Mouse (Mus musculus) CD4-positive naive resting alpha-beta T cell, adult 57 days (primary cell): Measurements from ENCODE around the gene Pnmal2. TPM values are rescaled to one million over a fixed set of nuclear protein-coding genes. Genes with fewer than 3 reads are reported as not detected.

Experiments used
- total RNA-seq: library from RNA; stranded (reverse); gene quantifications from one replicate; pipeline ENCODE4 v1.2.4, GENCODE M21; 2023

The Pnmal2 gene
- not detected for total RNA-seq

GRCm38 (mm10) chr7:16944061-16944807 is at the start of gene Pnmal2:
TSS of gene Pnmal2 (plus strand) at chr7:16944682.

GRCm38 (mm10) chr7:16906281-16906680 is 38.2 kb upstream of the Pnmal2 start, which contains the start of gene Ptgir:
TSS of gene Ptgir (plus strand) at chr7:16906490.

GRCm38 (mm10) chr7:16924037-16924834 is 20.2 kb upstream of the Pnmal2 start, which contains the start of gene Calm3:
TSS of gene Calm3 (minus strand) at chr7:16924114.

GRCm38 (mm10) chr7:16959539-16960187 is 15.2 kb downstream of the Pnmal2 start, which contains the start of gene Pnmal1:
TSS of gene Pnmal1 (plus strand) at chr7:16959679.

GRCm38 (mm10) chr7:16982859-16983568 is 38.5 kb downstream of the Pnmal2 start, which contains the start of gene Gm42372:
TSS of gene Gm42372 (plus strand) at chr7:16983086.

GRCm38 (mm10) chr7:16992451-16992807 is 47.9 kb downstream of the Pnmal2 start, which contains the start of gene Ccdc8:
TSS of gene Ccdc8 (plus strand) at chr7:16992708.

Other genes with a start within 250 kb of the Pnmal2 start
- not detected for gene Ceacam9, start 222.8 kb upstream of the Pnmal2 start, total RNA-seq
- 72.7 TPM for gene Ap2s1, start 206.3 kb upstream of the Pnmal2 start, total RNA-seq
- gene Slc1a5, start 163.3 kb upstream of the Pnmal2 start, total RNA-seq = 132 TPM
- gene Strn4, start 128.8 kb upstream of the Pnmal2 start, total RNA-seq = 104 TPM
- 24.7 TPM for gene Fkrp, start 128.0 kb upstream of the Pnmal2 start, total RNA-seq
- gene Prkd2, start 101.8 kb upstream of the Pnmal2 start, total RNA-seq = 256 TPM
- 0.44 TPM for gene Dact3, start 69.4 kb upstream of the Pnmal2 start, total RNA-seq
- gene Gng8, start 52.9 kb upstream of the Pnmal2 start, total RNA-seq = not detected
- gene Ptgir, start 38.2 kb upstream of the Pnmal2 start, total RNA-seq = 2.0 TPM
- gene Calm3, start 20.6 kb upstream of the Pnmal2 start, total RNA-seq = 106 TPM
- not detected for gene Pnmal1, start 15.0 kb downstream of the Pnmal2 start, total RNA-seq
- 3.0 TPM for gene Gm42372, start 38.4 kb downstream of the Pnmal2 start, total RNA-seq
- 0.12 TPM for gene Ccdc8, start 48.0 kb downstream of the Pnmal2 start, total RNA-seq
- 99.8 TPM for gene Ppp5c, start 83.2 kb downstream of the Pnmal2 start, total RNA-seq
- gene Hif3a, start 117.7 kb downstream of the Pnmal2 start, total RNA-seq = 1.2 TPM
- gene Psg16, start 129.4 kb downstream of the Pnmal2 start, total RNA-seq = 0.24 TPM
- not detected for gene Ceacam3, start 205.6 kb downstream of the Pnmal2 start, total RNA-seq